Mouse (Mus musculus): ENCODE measurements around the gene Tas1r1.
"Not testable (repeated sequence)": the region's sequence is repeated elsewhere in the genome, so short reads cannot be mapped to it uniquely, and the experiment has no call there.

Gene Tas1r1

DNA sequence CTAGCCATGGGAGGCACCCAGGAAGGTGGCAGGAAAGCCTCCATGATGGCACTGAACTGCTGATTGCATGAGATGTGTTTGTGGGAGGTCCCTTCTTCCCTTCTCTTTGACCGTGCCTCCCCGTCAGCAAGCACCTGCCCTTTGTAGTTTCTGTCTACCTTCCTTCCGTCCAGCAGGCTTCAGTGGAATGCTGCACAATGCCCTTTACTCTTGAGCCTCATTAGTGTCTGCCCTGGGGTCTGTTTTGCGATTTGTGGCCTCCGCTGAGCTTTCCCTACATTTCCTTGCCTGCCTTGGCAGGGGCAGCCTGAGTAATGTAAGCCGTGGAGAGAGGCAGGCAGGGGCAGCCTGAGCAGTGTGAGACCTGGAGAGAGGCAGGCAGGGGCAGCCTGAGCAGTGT, 6.2 kb upstream of the Tas1r1 start:
- no peak for DNase-seq (ENCODE audit: extremely low spot score, low read depth, low spot score)

DNA sequence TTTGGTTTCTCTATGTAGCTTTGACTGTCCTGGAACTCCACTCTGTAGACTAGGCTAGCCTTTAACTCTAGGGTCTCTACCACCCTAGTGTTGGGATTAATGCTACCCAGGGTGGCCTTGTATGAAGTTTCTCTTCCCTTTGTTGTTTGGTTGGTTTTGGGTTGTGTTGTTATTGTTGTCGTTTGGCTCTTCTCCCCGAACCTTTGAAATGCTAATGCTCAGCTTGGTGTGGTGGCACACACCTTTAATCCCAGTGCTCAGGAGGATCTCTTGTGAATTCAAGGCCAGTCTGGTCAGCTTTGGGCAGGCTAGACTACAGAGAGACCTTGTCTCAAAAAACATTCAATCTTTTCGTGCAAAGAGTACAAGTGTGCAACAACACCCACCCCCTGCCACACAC, 4.8 kb upstream of the Tas1r1 start:
- no peak for DNase-seq (ENCODE audit: extremely low spot score, low read depth, low spot score)

DNA sequence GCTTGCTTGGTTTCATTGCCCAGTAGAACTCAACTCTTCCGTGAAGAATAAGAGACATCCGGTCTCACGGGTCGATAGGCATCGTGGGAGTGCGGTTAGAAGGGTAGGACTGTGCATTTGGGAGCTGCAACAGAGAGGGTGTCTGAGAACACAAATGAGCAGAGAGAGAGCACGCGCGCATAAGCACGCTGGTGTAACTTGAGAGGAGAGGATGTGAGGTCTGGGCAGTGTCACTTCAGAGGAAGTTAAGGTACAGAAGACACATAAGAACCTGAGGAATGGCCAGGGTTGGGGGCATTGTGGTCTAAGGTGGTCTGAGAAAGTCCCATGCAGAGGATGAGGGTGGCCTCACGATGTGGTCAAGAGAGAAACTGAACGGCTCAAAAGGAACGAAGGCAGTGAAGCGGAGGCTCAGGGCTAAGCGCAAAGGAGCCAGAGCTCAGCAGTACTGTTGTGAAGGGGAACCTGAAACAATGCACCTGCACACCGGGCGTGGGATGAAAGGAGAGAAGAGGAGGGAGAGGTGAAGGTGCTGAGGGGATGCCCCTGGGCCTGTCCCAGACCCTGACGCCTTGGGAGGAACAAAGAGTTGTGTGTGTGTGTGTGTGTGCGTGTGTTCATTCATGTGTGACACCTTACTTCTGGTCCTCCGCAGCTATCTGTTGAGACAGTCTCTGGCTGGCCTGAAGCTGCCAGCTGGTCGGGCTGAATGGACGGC, 3.7 kb upstream of the Tas1r1 start:
- no peak for DNase-seq (ENCODE audit: extremely low spot score, low read depth, low spot score)

DNA sequence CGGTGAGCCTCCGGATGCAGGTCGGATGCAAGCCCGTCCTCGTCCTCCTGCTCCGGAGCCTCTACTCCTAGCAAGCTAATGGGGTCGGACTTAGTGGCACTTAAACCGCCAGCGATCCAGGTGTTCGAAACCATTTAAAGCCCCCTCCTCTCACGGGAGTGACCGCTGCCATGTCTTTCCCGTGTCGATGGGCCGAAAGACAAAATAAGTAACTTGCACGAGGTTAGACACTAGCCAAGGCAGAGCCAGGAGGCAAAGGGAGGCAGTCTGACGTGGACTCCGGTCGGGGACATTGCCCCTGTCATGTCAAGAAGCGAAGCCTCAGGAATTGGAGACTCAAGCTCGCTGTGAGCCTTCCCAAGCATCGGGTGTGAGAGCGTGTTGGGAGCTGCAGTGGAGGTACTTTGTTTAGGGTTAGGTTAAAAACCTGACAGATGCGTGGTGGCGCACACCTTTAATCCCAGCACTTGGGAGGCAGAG, 1.5 kb upstream of the Tas1r1 start:
- DNase-seq (ENCODE audit: extremely low spot score, low read depth, low spot score), result no peak

DNA sequence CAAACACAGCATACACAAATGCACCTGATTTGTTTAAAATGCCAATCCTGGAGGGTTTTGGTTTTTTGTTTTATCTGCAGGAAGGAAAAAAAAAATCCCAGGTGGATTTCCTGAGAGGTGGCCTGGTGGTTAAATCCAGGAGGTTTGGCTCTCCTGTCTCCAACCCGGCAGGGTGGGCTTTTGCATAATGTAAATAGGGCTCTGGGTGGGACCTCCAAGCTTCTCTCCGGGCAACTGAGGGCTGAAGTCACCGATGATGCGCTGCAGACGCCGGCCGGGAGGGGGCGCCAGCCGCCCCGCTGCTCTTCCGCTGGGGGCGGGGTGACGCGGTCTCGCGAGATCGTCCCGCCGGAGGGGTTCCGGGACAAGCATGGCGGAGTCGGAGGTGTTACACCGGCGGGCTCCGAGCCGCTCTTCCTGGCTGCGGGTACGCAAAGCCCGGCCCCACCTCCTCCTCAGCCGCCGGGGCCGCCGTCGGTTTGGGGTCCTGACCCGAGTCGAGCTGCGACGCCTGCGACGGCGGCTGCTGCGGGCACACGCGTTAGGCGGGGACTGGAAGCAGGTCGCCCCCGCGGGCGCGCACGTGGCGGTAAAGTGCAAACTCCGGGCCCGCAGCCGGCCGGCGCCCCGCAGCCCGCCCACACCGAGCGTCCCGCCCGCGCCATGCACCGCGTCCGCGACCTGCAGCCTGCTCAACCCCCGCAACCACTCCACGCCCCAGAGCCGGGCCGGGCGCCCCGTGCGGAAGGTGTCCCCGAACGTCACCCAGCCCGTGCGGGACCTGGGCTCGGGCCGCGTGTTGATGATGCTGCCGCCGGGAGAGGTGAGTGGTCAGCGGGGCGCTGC, 840 bp upstream of the Tas1r1 start, which contains the start of gene Nol9:
Nol9 (plus strand) TSS at position 337 of the 846 bp plus-strand sequence.
- peak; percentile 69 for DNase-seq (ENCODE audit: extremely low spot score, low read depth, low spot score)

DNA sequence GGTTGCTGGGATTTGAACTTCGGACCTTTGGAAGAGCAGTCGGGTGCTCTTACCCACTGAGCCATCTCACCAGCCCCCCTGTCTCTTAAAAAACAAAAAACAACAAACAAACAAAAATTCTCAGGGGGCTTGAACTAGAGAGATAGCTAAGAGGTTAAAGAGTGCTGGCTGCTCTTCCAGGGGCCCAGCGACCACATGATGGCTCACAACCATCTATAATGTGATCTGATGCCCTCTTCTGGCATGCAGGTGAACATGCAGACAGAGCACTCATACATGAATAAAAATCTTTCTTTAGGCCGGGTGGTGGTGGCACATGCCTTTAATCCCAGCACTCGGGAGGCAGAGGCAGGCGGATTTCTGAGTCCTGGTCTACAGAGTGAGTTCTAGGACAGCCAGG, 1.9 kb downstream of the Tas1r1 start:
- not testable (repeated sequence) for DNase-seq (ENCODE audit: extremely low spot score, low read depth, low spot score)

DNA sequence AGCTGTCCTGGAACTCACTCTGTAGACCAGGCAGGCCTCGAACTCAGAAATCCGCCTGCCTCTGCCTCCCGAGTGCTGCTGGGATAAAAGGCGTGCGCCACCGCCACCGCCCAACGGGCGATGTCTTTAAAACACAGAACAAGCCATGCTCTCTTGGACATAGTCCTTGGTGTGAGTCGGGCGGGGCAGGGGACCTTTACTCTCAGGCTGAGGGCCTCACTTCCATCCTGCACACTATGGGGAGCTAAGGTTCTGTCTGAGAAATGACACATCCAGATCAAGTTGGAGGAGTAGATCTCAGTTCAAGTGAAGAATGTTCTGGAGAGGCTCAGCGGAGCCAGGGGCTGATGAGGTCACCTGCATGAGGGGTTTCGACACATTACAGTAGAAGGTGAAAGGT, 5.4 kb downstream of the Tas1r1 start:
- no peak for DNase-seq (ENCODE audit: extremely low spot score, low read depth, low spot score)

DNA sequence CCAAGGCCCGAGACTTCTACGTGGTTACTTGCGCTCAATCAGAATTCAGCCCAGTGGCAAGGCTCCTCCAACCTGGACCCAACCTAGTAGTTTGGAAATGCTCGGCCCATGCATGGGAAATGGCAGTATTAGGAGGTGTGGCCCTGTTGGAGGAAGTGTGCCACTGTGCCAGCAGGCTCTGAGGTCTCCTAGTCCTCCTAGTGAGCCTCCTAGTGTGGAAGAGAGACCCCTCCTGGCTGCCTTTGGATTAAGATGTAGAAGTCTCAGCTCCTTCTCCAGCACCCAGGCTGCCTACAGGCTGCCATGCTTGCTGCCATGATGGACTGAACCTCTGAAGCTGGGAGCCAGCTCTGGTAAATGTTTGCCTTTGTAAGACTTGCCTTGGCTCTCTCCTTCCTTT, 8.4 kb downstream of the Tas1r1 start:
- DNase-seq (ENCODE audit: extremely low spot score, low read depth, low spot score), result no peak

DNA sequence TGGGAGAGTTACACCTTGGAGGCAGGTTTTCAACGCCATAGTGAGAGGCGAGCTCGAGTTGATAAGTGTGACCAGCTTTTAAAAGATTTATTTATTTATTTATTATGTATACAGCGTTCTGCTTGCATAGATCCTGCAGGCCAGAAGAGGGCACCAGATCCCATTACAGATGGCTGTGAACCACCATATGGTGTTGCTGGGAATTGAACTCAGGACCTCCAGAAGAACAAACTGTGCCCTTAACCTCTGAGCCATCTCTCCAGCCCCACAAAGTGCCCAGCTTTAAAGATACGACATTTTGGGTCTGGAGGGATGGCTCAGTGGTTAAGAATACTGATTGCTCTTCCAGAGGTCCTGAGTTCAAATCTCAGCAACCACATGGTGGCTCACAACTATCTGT, 9.3 kb downstream of the Tas1r1 start:
- DNase-seq (ENCODE audit: extremely low spot score, low read depth, low spot score), result no peak

DNA sequence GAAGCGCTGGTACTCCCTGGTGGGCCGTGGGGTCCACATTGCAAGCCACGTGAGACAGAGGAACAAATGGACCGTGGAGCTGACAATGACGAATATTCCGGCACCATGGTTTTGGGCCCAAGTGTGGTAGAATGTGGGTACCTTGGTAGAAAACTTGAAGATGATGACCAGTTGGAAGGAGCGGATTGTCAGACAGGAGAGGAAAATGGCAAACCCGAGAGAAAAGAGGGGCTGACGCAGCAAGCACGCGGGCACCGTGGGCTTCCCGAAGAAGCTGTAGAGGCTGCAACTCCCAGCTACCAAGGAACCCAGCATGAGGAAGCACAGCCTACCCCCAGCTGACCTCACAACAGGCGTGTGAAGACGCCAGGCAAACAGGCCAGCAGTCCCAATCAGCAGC, 9.9 kb downstream of the Tas1r1 start:
- DNase-seq (ENCODE audit: extremely low spot score, low read depth, low spot score), result no peak

DNA sequence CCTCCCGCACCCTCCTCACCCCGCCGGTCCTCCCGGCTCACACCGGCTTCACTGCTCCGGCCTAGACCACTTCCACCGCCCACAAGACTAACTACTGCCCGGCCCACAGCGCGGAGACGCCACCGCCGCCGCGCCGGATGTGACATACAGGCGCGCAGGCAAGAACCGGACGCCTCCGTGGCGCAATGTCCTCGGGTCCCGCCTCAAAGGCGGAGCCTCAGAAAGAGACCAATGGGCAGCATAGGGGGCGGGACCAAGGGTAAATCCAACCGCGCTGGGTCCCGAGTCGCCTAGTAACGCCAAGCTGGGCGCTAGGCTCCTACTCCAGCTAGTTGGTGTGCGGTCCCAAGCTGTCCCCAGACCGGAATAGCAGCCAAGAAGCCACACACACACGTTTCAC, 10.8 kb downstream of the Tas1r1 start, which contains the start of gene Zbtb48:
Zbtb48 (minus strand) TSS at position 148 of the 400 bp plus-strand sequence.
- DNase-seq (ENCODE audit: extremely low spot score, low read depth, low spot score), result peak; percentile 83

DNA sequence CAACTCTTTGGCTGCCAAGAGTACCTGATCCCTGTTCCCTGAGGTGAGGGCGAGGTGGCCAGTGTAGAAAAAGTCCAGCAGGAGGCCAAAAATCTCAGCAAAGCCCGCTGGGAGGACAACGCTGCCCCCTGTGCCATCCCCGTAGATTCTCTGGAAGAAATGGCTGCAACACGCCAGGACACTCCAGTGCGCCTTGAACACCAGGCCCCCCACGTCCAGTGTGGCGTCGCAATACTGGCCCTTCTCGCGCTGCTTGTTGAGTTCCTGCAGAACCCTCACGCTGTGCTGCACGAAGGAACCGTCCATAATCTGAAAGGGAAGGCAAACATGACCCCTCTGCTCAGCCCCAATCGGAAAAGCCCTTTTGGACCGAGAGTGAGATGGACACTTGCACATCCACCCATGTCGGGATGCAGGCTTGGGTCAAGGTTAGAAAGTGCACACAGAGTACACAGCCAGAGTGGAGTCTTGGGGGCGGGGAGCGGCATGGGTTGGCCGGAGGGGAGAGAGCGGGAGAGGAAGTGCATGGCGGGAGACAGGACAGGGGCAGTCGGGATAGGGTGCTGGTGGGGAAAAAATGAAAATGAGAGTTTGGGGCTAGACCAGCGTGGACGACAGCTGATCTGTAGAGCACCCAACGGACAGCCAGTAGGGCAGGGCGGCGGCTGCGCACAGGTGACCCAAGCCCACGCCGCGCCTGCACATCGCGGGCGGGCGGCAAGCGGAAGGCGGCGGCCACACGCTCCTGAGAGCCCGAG, 11.4 kb downstream of the Tas1r1 start:
- DNase-seq (ENCODE audit: extremely low spot score, low read depth, low spot score), result no peak

DNA sequence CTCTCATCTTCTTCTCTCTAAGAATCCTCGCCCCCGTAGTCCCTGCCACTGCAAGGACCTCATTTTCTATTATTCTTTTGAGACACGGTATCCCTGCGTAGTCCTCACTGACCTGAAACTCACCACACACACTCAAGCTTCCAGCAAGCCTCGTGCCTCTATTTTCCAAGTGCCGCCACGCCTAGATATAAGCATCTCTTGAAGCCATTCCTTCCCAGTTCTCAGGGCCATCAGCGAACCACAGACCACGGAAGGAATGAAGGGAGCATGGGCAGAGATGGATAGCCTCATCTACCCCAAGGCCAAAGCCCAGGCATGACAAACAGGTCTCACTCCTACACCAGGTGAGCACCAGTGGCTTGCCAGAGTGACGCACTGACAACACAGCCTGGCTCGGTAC, 13.8 kb downstream of the Tas1r1 start:
- DNase-seq (ENCODE audit: extremely low spot score, low read depth, low spot score), result no peak

DNA sequence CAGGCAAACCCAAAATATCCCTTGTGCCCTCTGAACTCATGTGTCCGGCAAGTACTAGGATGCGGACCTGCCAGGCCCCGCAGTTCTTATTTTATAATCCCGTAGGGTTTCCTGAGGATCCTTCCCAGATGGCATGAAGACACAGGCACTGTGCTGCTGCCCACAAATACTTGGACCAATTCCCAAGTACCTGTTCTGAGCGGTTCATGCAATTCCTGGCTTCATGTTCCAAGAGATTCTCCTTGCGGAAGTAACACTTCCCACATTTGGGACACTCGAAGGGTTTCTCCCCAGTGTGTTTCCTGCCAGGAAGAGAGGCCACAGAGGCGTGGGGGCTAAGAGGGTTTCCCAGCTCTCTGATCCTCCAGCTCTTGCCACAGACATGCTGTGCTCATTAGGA, 15.9 kb downstream of the Tas1r1 start:
- DNase-seq (ENCODE audit: extremely low spot score, low read depth, low spot score), result no peak

DNA sequence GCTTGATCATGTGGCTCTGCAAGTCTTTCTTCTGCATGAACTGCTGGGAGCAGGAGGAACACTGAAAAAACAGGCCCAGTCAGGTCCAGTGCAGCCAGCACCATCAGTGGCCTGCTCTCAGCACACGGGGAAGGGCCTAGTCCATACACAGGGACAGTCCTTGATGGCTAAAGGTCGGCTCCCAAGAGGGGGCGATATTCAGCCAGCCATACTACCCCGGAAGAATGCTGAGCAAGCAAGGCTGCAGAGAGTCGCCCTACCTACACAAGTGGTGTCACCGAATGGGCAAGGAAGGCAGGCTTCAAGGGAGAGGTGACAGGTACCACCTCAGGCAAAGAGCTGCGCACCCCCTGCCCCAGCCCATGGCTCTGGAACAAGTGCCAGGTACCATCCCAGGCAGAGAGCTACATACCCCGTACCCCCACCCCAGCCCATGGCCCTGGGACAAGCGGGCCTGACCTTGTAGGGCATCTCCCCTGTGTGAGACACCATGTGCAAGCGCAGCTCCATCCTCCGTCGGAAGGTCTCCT, 16.7 kb downstream of the Tas1r1 start:
- DNase-seq (ENCODE audit: extremely low spot score, low read depth, low spot score), result no peak

DNA sequence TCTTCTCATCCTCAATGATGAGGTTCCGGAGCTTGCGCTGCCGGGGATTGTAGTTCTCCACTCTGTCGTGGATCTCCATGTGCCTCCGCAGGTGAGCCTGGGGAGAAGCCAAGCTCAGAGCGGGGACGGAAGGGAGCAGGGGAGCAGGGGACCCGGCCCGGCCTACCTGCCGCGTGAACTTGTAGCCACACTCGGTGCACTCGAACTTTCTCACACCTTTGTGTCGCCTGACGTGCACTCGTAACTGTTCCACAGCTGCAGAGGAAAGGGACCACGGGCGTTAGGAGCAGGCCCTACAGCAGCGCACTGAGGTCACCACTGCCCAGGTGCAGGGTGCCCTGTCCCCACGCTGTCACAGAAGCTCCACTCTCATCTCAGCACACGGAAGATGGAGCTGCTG, 18.3 kb downstream of the Tas1r1 start:
- no peak for DNase-seq (ENCODE audit: extremely low spot score, low read depth, low spot score)

DNA sequence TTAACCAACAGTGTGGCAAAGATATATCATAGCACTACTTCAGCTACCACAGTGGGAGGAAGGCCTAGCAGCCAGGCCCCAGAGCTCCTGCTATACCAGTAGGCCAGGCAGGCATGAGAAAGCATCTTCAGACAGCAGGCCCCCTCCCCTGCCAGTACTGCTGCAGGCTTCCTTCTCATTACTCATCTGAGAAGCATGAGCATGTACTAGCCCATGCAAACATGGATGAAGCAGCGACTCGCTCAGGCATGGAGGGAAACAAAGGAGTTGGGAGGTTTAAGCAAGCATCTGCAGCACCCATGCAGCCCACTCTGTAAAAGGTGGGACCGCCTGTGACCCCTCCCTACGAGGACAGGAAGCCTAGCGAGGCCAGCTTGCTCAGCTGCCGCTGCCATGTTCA, 19.3 kb downstream of the Tas1r1 start:
- DNase-seq (ENCODE audit: extremely low spot score, low read depth, low spot score), result no peak

DNA sequence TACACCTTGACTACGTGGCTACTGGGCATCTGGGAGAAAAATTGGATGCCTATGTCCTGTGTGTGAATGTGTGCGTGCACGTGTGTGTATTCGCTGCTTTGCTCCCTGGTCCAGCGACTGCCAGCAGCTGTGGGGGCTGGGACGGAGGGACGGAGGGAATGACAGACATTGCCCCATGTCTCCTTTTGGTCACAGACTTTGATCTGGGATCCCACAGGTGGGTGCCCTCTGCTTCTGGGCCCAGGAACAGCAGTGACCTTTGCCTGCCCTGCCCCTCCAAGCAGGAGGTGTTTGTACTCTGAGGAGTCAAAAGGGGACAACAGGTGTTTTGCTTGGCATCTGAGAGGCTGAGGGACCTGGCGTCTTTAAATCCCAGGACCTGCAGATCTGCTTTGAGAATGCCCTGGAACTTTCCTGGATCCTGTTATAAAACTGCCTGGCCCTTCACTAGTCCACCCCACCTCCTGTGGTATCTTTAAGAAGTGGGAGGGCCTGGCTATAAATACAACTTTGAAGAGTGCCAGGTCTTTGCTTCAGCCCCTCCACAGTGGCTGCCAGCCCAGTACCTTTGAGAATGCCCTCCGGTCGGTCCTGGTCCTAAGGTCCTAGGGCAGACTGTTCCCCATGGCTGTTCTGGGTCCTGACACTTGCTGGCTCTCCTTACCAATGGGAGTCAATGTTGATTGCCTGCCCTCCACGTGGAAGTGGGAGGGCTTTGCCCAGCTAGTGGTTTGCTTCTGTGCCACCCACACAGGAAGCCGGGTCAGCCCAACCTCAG, 25.1 kb downstream of the Tas1r1 start:
- DNase-seq (ENCODE audit: extremely low spot score, low read depth, low spot score), result no peak

DNA sequence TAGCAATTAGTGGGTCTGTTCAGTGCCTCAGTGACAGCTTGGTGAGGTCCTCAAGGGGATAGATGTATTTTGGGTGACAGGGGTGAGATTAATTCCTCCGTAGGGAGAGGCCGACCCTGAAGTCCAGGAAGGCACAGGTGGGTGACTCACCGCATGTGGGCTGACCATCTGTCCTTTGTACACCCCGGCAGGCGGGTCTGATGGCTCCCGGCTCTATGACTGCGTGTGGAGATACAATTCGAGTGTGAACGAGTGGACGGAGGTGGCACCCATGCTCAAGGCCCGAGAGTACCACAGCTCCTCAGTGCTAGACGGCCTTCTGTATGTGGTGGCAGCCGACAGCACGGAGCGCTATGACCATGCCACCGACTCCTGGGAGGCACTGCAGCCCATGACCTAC, 26.3 kb downstream of the Tas1r1 start:
- no peak for DNase-seq (ENCODE audit: extremely low spot score, low read depth, low spot score)

DNA sequence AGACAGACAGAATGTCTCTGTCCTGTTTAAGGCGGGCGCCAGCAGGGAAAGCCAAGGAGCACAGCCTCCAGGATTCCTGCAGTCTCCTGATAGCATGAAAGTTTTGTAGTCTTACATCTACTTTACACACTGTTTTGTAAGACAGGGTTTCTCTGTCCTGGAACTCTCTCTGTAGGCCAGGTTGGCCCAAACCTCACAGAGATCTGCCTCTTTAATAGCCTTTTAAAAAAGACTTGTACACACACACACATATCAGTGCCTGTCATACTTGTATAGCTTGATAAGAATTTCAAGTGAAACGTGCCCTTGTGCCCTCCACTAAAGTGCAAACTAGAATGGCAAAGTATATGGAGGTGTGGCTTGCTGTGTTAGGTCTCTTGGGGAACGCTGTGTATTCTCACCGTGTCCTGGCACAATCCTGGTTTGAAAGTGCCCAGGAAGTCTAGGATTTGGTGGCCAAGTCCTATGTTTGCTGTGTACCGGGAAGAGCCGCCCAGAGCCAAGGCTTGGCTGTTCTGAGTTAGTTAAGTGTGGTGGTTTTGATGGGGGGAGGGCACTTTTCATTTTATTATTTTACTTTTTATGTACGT, 27.1 kb downstream of the Tas1r1 start:
- DNase-seq (ENCODE audit: extremely low spot score, low read depth, low spot score), result no peak

All from hindlimb bud, embryonic 11.5 days (tissue).